Mouse (Mus musculus) kidney, adult 2 months (tissue): ENCODE results near the gene 4933427D14Rik. TPM values are rescaled to one million over a fixed set of nuclear protein-coding genes. Genes with fewer than 3 reads are reported as not detected.
"Not testable (repeated sequence)": the region's sequence is repeated elsewhere in the genome, so short reads cannot be mapped to it uniquely, and the experiment has no call there.

Experiments used
- DNase-seq: peaks from one replicate; pipeline ENCODE4 v3.0.0; 2021
- H3K27ac ChIP-seq: fragments of 200-500 bp; 2 replicates; pipeline ENCODE4 v1.5.1; 2012; ENCODE audit warnings: low read depth, low read length, control low read depth, inconsistent platforms; ENCODE audit not compliant: insufficient read depth
- H3K27me3 ChIP-seq: fragments of 200-500 bp; replicated peaks from 2 replicates; pipeline ENCODE4 v1.6.1; 2012; ENCODE audit warnings: mild to moderate bottlenecking, moderate library complexity, low read length, inconsistent platforms; ENCODE audit not compliant: control insufficient read depth, insufficient read depth
- H3K36me3 ChIP-seq: fragments of 200-500 bp; 2 replicates; pipeline ENCODE4 v1.6.1; 2012; ENCODE audit warnings: mild to moderate bottlenecking, moderate library complexity, low read length, inconsistent platforms; ENCODE audit not compliant: control insufficient read depth, insufficient read depth
- H3K4me1 ChIP-seq: fragments of 200-500 bp; 2 replicates; pipeline ENCODE4 v1.6.1; 2011; ENCODE audit warnings: low read length; ENCODE audit not compliant: control insufficient read depth, insufficient read depth
- H3K4me3 ChIP-seq: fragments of 200-500 bp; 2 replicates; pipeline ENCODE4 v1.5.1; 2011; ENCODE audit warnings: mild to moderate bottlenecking, low read depth, low read length, control low read depth; ENCODE audit not compliant: insufficient read depth
- CTCF ChIP-seq: fragments of 200-500 bp; conservative IDR thresholded peaks from 2 replicates; pipeline ENCODE4 v1.5.1; 2011; ENCODE audit warnings: low read depth, mild to moderate bottlenecking, control low read depth, low read length, moderate library complexity, mixed read lengths; ENCODE audit not compliant: insufficient read depth, insufficient read length
- POLR2A ChIP-seq: fragments of 200-500 bp; IDR thresholded peaks from one replicate; pipeline ENCODE4 v1.6.1; 2011; ENCODE audit warnings: low read depth, low read length, control low read depth
- WGBS: fragments of 180-500 bp; shearing (Covaris S2); methylation state at CpG from one replicate; pipeline ENCODE4 v1.1.7; 2018; 5-methylcytosine and 5-hydroxymethylcytosine counted together
- polyA plus RNA-seq: library from polyadenylated mRNA; depleted of rRNA; stranded (reverse); fragments of >200 nt; gene quantifications from 2 replicates; pipeline ENCODE4 v1.2.3, GENCODE M21; 2012

4933427D14Rik gene
- polyA plus RNA-seq, 1 experiment = 4.8 TPM

GRCm38 (mm10) chr11:72175966-72176365 lies 31.3 kb downstream of the 4933427D14Rik start:
- Histone ChIP-seq H3K36me3 (peaks cover 9% of the 10 kb centered on the region), H3K27ac (no peak overlapping the region), H3K4me1 (no peaks in the 10 kb centered on the region), H3K4me3 (no peak overlapping the region), H3K27me3 (no peaks in the 10 kb centered on the region)
- 87% methylated on average over 5 of the region's 5 CpGs for WGBS
- no peak for DNase-seq
- TF ChIP-seq CTCF (no peak), POLR2A (no peak)

- TF ChIP-seq POLR2A (no peak), CTCF (no peak)
- Histone ChIP-seq H3K4me3 (no peak overlapping the region), H3K36me3 (peaks cover 9% of the 10 kb centered on the region), H3K27ac (no peak overlapping the region), H3K4me1 (no peaks in the 10 kb centered on the region), H3K27me3 (no peaks in the 10 kb centered on the region)
- DNase-seq = no peak
- whole genome bisulfite sequencing = 94% methylated on average over 6 of the region's 6 CpGs
Observed at GRCm38 (mm10) chr11:72174721-72175120, 32.5 kb downstream of the 4933427D14Rik start.

DNA sequence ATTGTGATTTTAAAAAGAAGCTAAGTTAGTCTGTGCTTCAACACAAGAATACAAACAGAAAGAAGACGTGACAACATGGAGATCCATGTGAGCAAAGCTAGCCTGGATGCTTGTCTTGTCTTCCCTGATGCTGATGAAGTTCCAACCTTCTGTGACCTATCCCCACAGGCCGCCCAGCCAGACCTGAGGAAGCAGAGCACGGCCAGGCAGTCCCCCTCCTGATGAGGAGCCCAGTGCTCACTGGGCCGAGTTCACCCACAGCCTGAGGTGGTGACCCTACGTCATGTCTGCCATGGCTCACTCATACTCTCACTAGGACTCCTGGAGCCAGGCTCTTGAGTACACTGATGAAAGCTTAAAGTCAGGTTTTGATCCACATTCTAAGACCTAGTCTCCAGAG lies 33.8 kb downstream of the 4933427D14Rik start:
- 80% methylated on average over 5 of the region's 5 CpGs for WGBS
- peaks cover 11% of the 10 kb centered on the region for H3K36me3 ChIP-seq
- no peak for DNase-seq

DNA sequence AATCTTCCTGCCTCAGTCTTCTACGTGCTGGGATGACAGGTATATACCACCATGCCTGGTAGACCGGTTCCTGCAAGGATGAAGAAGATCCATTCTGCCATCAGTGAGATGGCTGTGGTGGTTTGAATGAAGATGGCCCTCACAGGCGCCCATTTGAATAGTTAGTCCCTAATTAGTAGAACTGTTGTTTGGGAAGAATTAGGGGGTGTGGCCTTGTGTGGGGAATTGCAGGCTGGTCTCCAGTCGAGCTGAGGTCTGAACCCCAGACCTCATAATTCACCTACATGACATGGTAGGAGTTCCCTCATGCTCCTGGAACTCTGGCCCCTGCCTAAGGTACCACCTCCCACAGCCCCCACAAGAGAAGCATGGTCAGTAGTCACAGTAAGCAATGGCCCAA lies 35.4 kb downstream of the 4933427D14Rik start:
- not testable (repeated sequence) for H3K4me1 ChIP-seq, H3K27ac ChIP-seq, DNase-seq, H3K27me3 ChIP-seq, H3K4me3 ChIP-seq
- WGBS = 69% methylated on average over 4 of the region's 4 CpGs
- H3K36me3 ChIP-seq = peaks cover 12% of the 10 kb centered on the region

More for the DNA sequence above, 33.8 kb downstream of the 4933427D14Rik start:
- no peak for TF ChIP-seq POLR2A
- no peak for TF ChIP-seq CTCF
- no peak overlapping the region for H3K4me3 ChIP-seq
- no peak overlapping the region for H3K27ac ChIP-seq
- H3K4me1 ChIP-seq = no peaks in the 10 kb centered on the region
- H3K27me3 ChIP-seq = no peaks in the 10 kb centered on the region

GRCm38 (mm10) chr11:72169871-72170270 lies 37.4 kb downstream of the 4933427D14Rik start:
- 55% methylated on average over 4 of the region's 4 CpGs for WGBS
- Histone ChIP-seq H3K4me3 (no peak overlapping the region), H3K27me3 (no peaks in the 10 kb centered on the region), H3K27ac (no peak overlapping the region), H3K36me3 (peaks cover 4% of the 10 kb centered on the region), H3K4me1 (no peaks in the 10 kb centered on the region)
- no peak for DNase-seq
- TF ChIP-seq CTCF = no peak

GRCm38 (mm10) chr11:72163198-72163597 lies 44.1 kb downstream of the 4933427D14Rik start:
- peak; percentile 15 for DNase-seq
- no peak overlapping the region for H3K27ac ChIP-seq
- H3K4me1 ChIP-seq = no peaks in the 10 kb centered on the region; the same call in 1 of the 2 replicates
- 48% methylated on average over 2 of the region's 2 CpGs for WGBS
- peaks cover under 1% of the 10 kb centered on the region for H3K36me3 ChIP-seq
- H3K27me3 ChIP-seq = no peaks in the 10 kb centered on the region
- no peak for TF ChIP-seq CTCF
- TF ChIP-seq POLR2A = no peak
- H3K4me3 ChIP-seq = no peak overlapping the region

DNA sequence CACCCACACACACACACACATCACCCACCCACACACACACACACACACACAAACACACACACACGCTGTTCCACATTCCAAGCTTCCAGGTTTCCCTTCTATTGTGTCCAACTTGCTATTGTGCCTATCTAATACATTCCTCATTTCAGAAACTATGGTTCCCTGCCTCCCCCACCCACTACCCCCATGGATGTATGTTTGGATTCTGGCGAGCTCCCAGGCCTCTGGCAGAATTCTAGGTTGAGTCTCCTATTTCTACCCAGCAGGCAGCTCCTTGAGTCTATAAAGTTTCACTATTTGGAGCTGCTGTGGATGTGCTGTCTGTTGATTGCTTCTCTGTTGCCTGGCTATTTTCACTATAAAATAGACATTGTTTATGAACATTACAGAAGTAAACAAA lies 50.6 kb downstream of the 4933427D14Rik start:
- H3K27ac ChIP-seq = no peak overlapping the region
- H3K36me3 ChIP-seq = no peaks in the 10 kb centered on the region; the same call in 1 of the 2 replicates
- TF ChIP-seq POLR2A (no peak), CTCF (no peak)
- no peaks in the 10 kb centered on the region for H3K27me3 ChIP-seq
- H3K4me1 ChIP-seq = peaks cover 4% of the 10 kb centered on the region; the same call in 1 of the 2 replicates
- no peak overlapping the region for H3K4me3 ChIP-seq
- DNase-seq = no peak
- whole genome bisulfite sequencing = 70% methylated on average over 2 of the region's 2 CpGs

- Histone ChIP-seq H3K27me3 (no peaks in the 10 kb centered on the region), H3K36me3 (no peaks in the 10 kb centered on the region; the same call in 1 of the 2 replicates), H3K27ac (no peak overlapping the region), H3K4me1 (peaks cover 4% of the 10 kb centered on the region; the same call in 1 of the 2 replicates), H3K4me3 (no peak overlapping the region)
- TF ChIP-seq POLR2A (no peak), CTCF (no peak)
- WGBS = 90% methylated on average over 4 of the region's 4 CpGs
- no peak for DNase-seq
Observed at GRCm38 (mm10) chr11:72155981-72156428, 51.3 kb downstream of the 4933427D14Rik start.
